Mouse (Mus musculus): Measurements from ENCODE around the gene Stx1a. TPM values are rescaled to one million over a fixed set of nuclear protein-coding genes. Genes with fewer than 3 reads are reported as not detected.
A peak's percentile ranks its signal among the peaks of the same experiment; 100 is the strongest.

The Stx1a gene
- total and polyA plus RNA-seq, 2 experiments from 2014 or later: 165 to 190 TPM

GRCm38 (mm10) chr5:135077564-135078481, 54.5 kb downstream of the Stx1a start, which contains the start of gene Vps37d:
Gene Vps37d (minus strand): TSS chr5:135078266.
- peak within 1 kb of the TSS; percentile 98 for H3K4me3 ChIP-seq (ENCODE audit: low read depth, low read length)
- peak within 1 kb of the TSS; percentile 76 for H3K4me2 ChIP-seq (ENCODE audit: low read depth, low read length, poor library complexity, severe bottlenecking)
- H3K4me1 ChIP-seq (ENCODE audit: insufficient read depth, low read length): no peaks in the 10 kb centered on the region
- ATAC-seq (ENCODE audit: low FRiP score) (peak; percentile 85), DNase-seq (ENCODE audit: low spot score) (peak; percentile 91)
- peak; percentile 83 for TF ChIP-seq CTCF (IDR thresholded peaks at IDR 0.05)
- WGBS: 2% methylated on average over 57 of the region's 83 CpGs
- H3K9me3 ChIP-seq (ENCODE audit: low read length): no peaks in the 10 kb centered on the region
- peaks cover 14% of the 10 kb centered on the region; the same call in 1 of the 2 replicates for H3K36me3 ChIP-seq (ENCODE audit: insufficient read depth, low read length)
- H3K27ac ChIP-seq (ENCODE audit: low read depth, low read length): peak within 1 kb of the TSS; percentile 92
- H3K27me3 ChIP-seq (ENCODE audit: insufficient read depth, low read length): no peaks in the 10 kb centered on the region
- H3K9ac ChIP-seq (replicated peaks; ENCODE audit: low read length, poor library complexity, severe bottlenecking): peak within 1 kb of the TSS; percentile 100

DNA sequence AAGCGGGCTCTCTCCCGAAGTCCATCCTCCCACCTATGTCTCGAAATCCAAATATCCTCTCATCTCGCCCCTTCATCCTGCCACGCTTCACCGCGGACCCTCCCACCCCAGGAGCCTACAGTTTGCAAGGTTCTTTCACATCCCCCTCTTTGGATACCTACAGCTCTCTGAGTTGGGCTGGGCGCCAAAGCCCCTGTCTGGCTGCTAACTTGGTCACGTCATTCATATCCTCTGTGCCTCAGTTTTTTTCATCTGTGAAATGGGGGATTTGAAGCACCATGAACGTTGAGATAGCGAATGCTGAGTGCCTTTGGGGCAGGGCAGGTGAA, 55.2 kb downstream of the Stx1a start:
- 1% methylated on average over 11 of the region's 11 CpGs for WGBS
- no peak for ATAC-seq (ENCODE audit: low FRiP score)
- H3K27ac ChIP-seq (ENCODE audit: low read depth, low read length): peak overlapping the region; percentile 92; the same call in 1 of the 2 replicates
- peak overlapping the region; percentile 98 for H3K4me3 ChIP-seq (ENCODE audit: low read depth, low read length)
- no peak for TF ChIP-seq CTCF (IDR thresholded peaks at IDR 0.05)
- no peaks in the 10 kb centered on the region for H3K4me1 ChIP-seq (ENCODE audit: insufficient read depth, low read length)
- peak; percentile 70 for DNase-seq (ENCODE audit: low spot score)
- no peaks in the 10 kb centered on the region for H3K9me3 ChIP-seq (ENCODE audit: low read length)
- H3K36me3 ChIP-seq (ENCODE audit: insufficient read depth, low read length): peaks cover 10% of the 10 kb centered on the region; the same call in 1 of the 2 replicates
- H3K4me2 ChIP-seq (ENCODE audit: low read depth, low read length, poor library complexity, severe bottlenecking): peak overlapping the region; percentile 76
- H3K27me3 ChIP-seq (ENCODE audit: insufficient read depth, low read length): no peaks in the 10 kb centered on the region
- H3K9ac ChIP-seq (replicated peaks; ENCODE audit: low read length, poor library complexity, severe bottlenecking): peak overlapping the region; percentile 100

- no peak overlapping the region for H3K4me3 ChIP-seq (ENCODE audit: low read depth, low read length)
- H3K9ac ChIP-seq (replicated peaks; ENCODE audit: low read length, poor library complexity, severe bottlenecking): no peak overlapping the region
- H3K4me1 ChIP-seq (ENCODE audit: insufficient read depth, low read length): no peaks in the 10 kb centered on the region
- TF ChIP-seq CTCF (IDR thresholded peaks at IDR 0.05): no peak
- no peak for ATAC-seq (ENCODE audit: low FRiP score)
- no peak for DNase-seq (ENCODE audit: low spot score)
- H3K36me3 ChIP-seq (ENCODE audit: insufficient read depth, low read length): no peaks in the 10 kb centered on the region
- no peaks in the 10 kb centered on the region for H3K9me3 ChIP-seq (ENCODE audit: low read length)
- no peaks in the 10 kb centered on the region; the same call in 1 of the 2 replicates for H3K27me3 ChIP-seq (ENCODE audit: insufficient read depth, low read length)
- 98% methylated on average over 2 of the region's 2 CpGs for WGBS
- no peak overlapping the region for H3K27ac ChIP-seq (ENCODE audit: low read depth, low read length)
- no peak overlapping the region for H3K4me2 ChIP-seq (ENCODE audit: low read depth, low read length, poor library complexity, severe bottlenecking)
Measured at GRCm38 (mm10) chr5:135079578-135079977, 56.3 kb downstream of the Stx1a start.

DNA sequence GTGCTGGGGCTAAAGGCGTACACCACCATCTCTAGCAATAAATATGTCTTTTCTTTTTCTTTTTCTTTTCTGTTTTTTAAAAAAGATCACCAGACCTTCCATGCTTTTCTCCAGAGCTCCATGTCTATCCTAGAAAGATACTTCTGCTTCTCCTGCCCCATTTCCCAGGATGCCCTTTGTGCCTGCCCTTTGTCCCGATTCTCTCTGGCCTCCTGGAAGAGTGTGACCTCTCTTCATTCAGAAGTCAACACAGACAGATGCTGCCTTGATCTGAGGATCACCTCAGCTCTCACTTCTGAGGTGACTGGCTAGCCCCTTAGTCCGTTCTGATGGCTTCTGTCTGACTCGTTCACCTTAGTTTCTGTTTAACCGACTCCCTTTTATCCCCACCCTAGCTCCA, 57.3 kb downstream of the Stx1a start:
- H3K9me3 ChIP-seq (ENCODE audit: low read length): no peaks in the 10 kb centered on the region
- 90% methylated on average over 5 of the region's 5 CpGs for WGBS

DNA sequence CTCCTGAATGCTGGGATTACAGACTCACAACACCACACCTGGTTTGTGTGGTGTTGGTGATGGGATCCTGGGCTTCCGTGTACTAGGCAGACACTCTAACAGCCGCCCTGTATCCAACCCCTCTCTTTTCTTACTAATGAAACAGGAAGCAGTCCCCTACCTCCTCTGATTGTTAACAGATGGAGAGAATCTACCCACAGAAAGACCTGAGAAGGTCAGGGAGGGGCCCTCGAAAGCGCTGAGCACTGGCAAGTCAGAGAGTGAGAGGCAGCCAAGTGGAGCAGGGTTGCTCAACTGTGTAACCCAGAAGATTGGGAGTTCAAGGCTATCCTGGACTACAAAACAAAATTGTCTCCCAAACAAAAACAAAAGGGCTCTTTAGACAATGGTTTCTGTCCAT, 63.6 kb downstream of the Stx1a start:
- Histone ChIP-seq H3K4me2 (ENCODE audit: low read depth, low read length, poor library complexity, severe bottlenecking) (no peak overlapping the region), H3K9me3 (ENCODE audit: low read length) (no peaks in the 10 kb centered on the region), H3K27ac (ENCODE audit: low read depth, low read length) (no peak overlapping the region), H3K27me3 (ENCODE audit: insufficient read depth, low read length) (peaks cover 32% of the 10 kb centered on the region), H3K9ac (replicated peaks; ENCODE audit: low read length, poor library complexity, severe bottlenecking) (no peak overlapping the region), H3K36me3 (ENCODE audit: insufficient read depth, low read length) (no peaks in the 10 kb centered on the region), H3K4me1 (ENCODE audit: insufficient read depth, low read length) (no peaks in the 10 kb centered on the region), H3K4me3 (ENCODE audit: low read depth, low read length) (no peak overlapping the region)
- DNase-seq (ENCODE audit: low spot score) (no peak), ATAC-seq (ENCODE audit: low FRiP score) (no peak)
- no peak for TF ChIP-seq CTCF (IDR thresholded peaks at IDR 0.05)
- WGBS: 73% methylated on average over 4 of the region's 4 CpGs

More for the DNA sequence above, 57.3 kb downstream of the Stx1a start:
- no peak for TF ChIP-seq CTCF (IDR thresholded peaks at IDR 0.05)
- H3K4me1 ChIP-seq (ENCODE audit: insufficient read depth, low read length): no peaks in the 10 kb centered on the region
- H3K4me2 ChIP-seq (ENCODE audit: low read depth, low read length, poor library complexity, severe bottlenecking): no peak overlapping the region
- H3K4me3 ChIP-seq (ENCODE audit: low read depth, low read length): no peak overlapping the region
- H3K9ac ChIP-seq (replicated peaks; ENCODE audit: low read length, poor library complexity, severe bottlenecking): no peak overlapping the region
- no peaks in the 10 kb centered on the region; the same call in 1 of the 2 replicates for H3K27me3 ChIP-seq (ENCODE audit: insufficient read depth, low read length)
- ATAC-seq (ENCODE audit: low FRiP score) (no peak), DNase-seq (ENCODE audit: low spot score) (no peak)
- H3K27ac ChIP-seq (ENCODE audit: low read depth, low read length): no peak overlapping the region
- no peaks in the 10 kb centered on the region for H3K36me3 ChIP-seq (ENCODE audit: insufficient read depth, low read length)

DNA sequence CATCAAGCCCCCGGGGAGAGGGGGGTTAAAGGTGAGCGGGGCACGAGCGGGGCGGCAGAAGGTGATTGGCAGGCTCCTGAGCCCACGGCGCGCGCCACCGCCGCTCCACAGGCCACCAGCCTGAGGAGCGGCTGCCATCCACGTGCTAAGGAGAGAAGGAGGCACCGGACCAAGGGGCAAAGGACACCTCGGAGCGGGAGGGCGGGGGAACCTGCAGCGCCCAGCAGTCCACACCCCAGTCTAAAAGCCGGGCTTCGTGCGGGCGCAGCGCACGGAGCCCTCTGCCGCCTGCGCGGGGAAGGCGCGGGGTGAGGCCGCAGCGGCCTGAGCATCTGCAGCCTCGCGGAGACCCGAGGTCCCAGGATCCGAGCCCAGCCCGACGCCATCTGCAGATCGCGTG, 66.4 kb downstream of the Stx1a start, which contains the start of gene Mlxipl:
Mlxipl (plus strand) TSS at position 238 of the 400 bp plus-strand sequence.
- no peak for DNase-seq (ENCODE audit: low spot score)
- WGBS: 4% methylated on average over 39 of the region's 39 CpGs
- H3K27ac ChIP-seq (ENCODE audit: low read depth, low read length): no peak within 1 kb of the TSS
- no peak within 1 kb of the TSS for H3K4me2 ChIP-seq (ENCODE audit: low read depth, low read length, poor library complexity, severe bottlenecking)
- peaks cover 32% of the 10 kb centered on the region for H3K27me3 ChIP-seq (ENCODE audit: insufficient read depth, low read length)
- H3K36me3 ChIP-seq (ENCODE audit: insufficient read depth, low read length): no peaks in the 10 kb centered on the region
- no peaks in the 10 kb centered on the region for H3K4me1 ChIP-seq (ENCODE audit: insufficient read depth, low read length)
- no peak within 1 kb of the TSS for H3K9ac ChIP-seq (replicated peaks; ENCODE audit: low read length, poor library complexity, severe bottlenecking)
- H3K4me3 ChIP-seq (ENCODE audit: low read depth, low read length): 0 out of 2 replicates have a peak within 1 kb of the TSS, but pooled peaks have one; percentile 6
- TF ChIP-seq CTCF (IDR thresholded peaks at IDR 0.05): no peak
- no peaks in the 10 kb centered on the region for H3K9me3 ChIP-seq (ENCODE audit: low read length)
- ATAC-seq (ENCODE audit: low FRiP score): no peak

Other genes with a start within 250 kb of the Stx1a start
- not detected in 2 replicates for gene Tmem270, start 116.7 kb upstream of the Stx1a start, total RNA-seq (2014; rRNA removed)
- gene Tmem270, start 116.7 kb upstream of the Stx1a start, polyA plus RNA-seq (2015; fragmentation: Nextera tagmentation; extraction: Ambion mirVana): 0.19 TPM in 1 of 2 replicates, not detected in the other
- gene Cldn13, start 108.0 kb upstream of the Stx1a start, total RNA-seq (2014; rRNA removed): not detected in 2 replicates
- gene Cldn13, start 108.0 kb upstream of the Stx1a start, polyA plus RNA-seq (2015; fragmentation: Nextera tagmentation; extraction: Ambion mirVana): not detected in 2 replicates
- 4.7 and 5.0 TPM in 2 replicates for gene Mettl27, start 91.1 kb upstream of the Stx1a start, total RNA-seq (2014; rRNA removed)
- 7.2 and 7.5 TPM in 2 replicates for gene Mettl27, start 91.1 kb upstream of the Stx1a start, polyA plus RNA-seq (2015; fragmentation: Nextera tagmentation; extraction: Ambion mirVana)
- 0.77 TPM in 1 of 2 replicates, not detected in the other for gene Cldn4, start 76.5 kb upstream of the Stx1a start, total RNA-seq (2014; rRNA removed)
- not detected in 2 replicates for gene Cldn4, start 76.5 kb upstream of the Stx1a start, polyA plus RNA-seq (2015; fragmentation: Nextera tagmentation; extraction: Ambion mirVana)
- 2.2 and 3.1 TPM in 2 replicates for gene Cldn3, start 37.3 kb upstream of the Stx1a start, total RNA-seq (2014; rRNA removed)
- gene Cldn3, start 37.3 kb upstream of the Stx1a start, polyA plus RNA-seq (2015; fragmentation: Nextera tagmentation; extraction: Ambion mirVana): 3.0 and 3.3 TPM in 2 replicates
- gene Abhd11, start 14.3 kb upstream of the Stx1a start, total RNA-seq (2014; rRNA removed): 56.8 and 64.4 TPM in 2 replicates
- gene Abhd11, start 14.3 kb upstream of the Stx1a start, polyA plus RNA-seq (2015; fragmentation: Nextera tagmentation; extraction: Ambion mirVana): 85.3 and 85.6 TPM in 2 replicates
- gene Dnajc30, start 40.7 kb downstream of the Stx1a start, total RNA-seq (2014; rRNA removed): 13.5 and 21.4 TPM in 2 replicates
- 52.5 and 52.8 TPM in 2 replicates for gene Dnajc30, start 40.7 kb downstream of the Stx1a start, polyA plus RNA-seq (2015; fragmentation: Nextera tagmentation; extraction: Ambion mirVana)
- gene Bud23, start 41.5 kb downstream of the Stx1a start, total RNA-seq (2014; rRNA removed): 48.3 and 49.9 TPM in 2 replicates
- 63.6 and 65.5 TPM in 2 replicates for gene Bud23, start 41.5 kb downstream of the Stx1a start, polyA plus RNA-seq (2015; fragmentation: Nextera tagmentation; extraction: Ambion mirVana)
- 95.4 and 107 TPM in 2 replicates for gene Vps37d, start 54.8 kb downstream of the Stx1a start, total RNA-seq (2014; rRNA removed)
- gene Vps37d, start 54.8 kb downstream of the Stx1a start, polyA plus RNA-seq (2015; fragmentation: Nextera tagmentation; extraction: Ambion mirVana): 31.2 and 32.0 TPM in 2 replicates
- gene Mlxipl, start 66.4 kb downstream of the Stx1a start, total RNA-seq (2014; rRNA removed): 0.38 and 1.2 TPM in 2 replicates
- 0.79 and 1.2 TPM in 2 replicates for gene Mlxipl, start 66.4 kb downstream of the Stx1a start, polyA plus RNA-seq (2015; fragmentation: Nextera tagmentation; extraction: Ambion mirVana)
- gene Tbl2, start 126.2 kb downstream of the Stx1a start, total RNA-seq (2014; rRNA removed): 28.6 and 62.9 TPM in 2 replicates
- 8.9 and 10.0 TPM in 2 replicates for gene Tbl2, start 126.2 kb downstream of the Stx1a start, polyA plus RNA-seq (2015; fragmentation: Nextera tagmentation; extraction: Ambion mirVana)
- 20.0 and 33.2 TPM in 2 replicates for gene Bcl7b, start 144.8 kb downstream of the Stx1a start, total RNA-seq (2014; rRNA removed)
- gene Bcl7b, start 144.8 kb downstream of the Stx1a start, polyA plus RNA-seq (2015; fragmentation: Nextera tagmentation; extraction: Ambion mirVana): 39.2 and 39.7 TPM in 2 replicates
- 33.4 and 41.3 TPM in 2 replicates for gene Baz1b, start 163.8 kb downstream of the Stx1a start, total RNA-seq (2014; rRNA removed)
- gene Baz1b, start 163.8 kb downstream of the Stx1a start, polyA plus RNA-seq (2015; fragmentation: Nextera tagmentation; extraction: Ambion mirVana): 10.9 and 12.5 TPM in 2 replicates
- gene Fzd9, start 227.7 kb downstream of the Stx1a start, total RNA-seq (2014; rRNA removed): 25.9 and 38.7 TPM in 2 replicates
- gene Fzd9, start 227.7 kb downstream of the Stx1a start, polyA plus RNA-seq (2015; fragmentation: Nextera tagmentation; extraction: Ambion mirVana): 14.6 and 14.9 TPM in 2 replicates

Measured in midbrain, postnatal 0 days (tissue).